Mouse (Mus musculus): ENCODE data around the gene Fth1. TPM values are rescaled to one million over a fixed set of nuclear protein-coding genes. Genes with fewer than 3 reads are reported as not detected.

The Fth1 gene
- polyA plus RNA-seq, 1 experiment from 2014 or later, result 1,859 TPM

DNA sequence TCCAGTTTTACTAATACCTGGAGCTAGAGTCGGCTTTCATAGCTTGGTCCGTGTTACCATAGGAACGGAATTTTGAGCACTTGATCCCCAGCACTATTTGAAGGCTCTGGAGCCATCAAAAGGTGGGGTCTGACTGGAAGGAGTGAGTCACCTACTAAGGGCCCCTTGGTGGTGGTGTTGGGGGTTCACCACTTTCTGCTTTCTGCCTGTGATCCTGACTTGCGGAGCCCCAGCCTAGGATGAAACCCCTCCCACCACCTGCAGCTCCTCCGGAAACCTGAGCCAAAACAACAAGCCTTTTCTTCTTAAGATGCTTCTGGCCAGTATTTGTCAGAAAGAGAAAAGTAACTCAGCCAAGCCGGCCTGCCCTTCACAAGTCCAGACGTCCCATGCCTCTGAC lies 40.6 kb upstream of the Fth1 start:
- 69% methylated on average over 7 of the region's 7 CpGs for WGBS
- Histone ChIP-seq H3K4me3 (ENCODE audit: control insufficient read depth in 1 of 2, insufficient read depth in 1 of 2, low read depth in 1 of 2, low read length in 2 of 2) (no peak overlapping the region), H3K36me3 (ENCODE audit: control insufficient read depth, insufficient read depth, low read length) (no peaks in the 10 kb centered on the region), H3K27me3 (ENCODE audit: control insufficient read depth, insufficient read depth, low read length) (no peaks in the 10 kb centered on the region), H3K27ac (replicated peaks in 1 of 2; ENCODE audit: control insufficient read depth in 1 of 2, insufficient read depth in 1 of 2, low read depth in 2 of 2, low read length in 2 of 2) (no peak overlapping the region), H3K9ac (ENCODE audit: low read length) (no peak overlapping the region), H3K4me2 (ENCODE audit: low read length) (no peak overlapping the region), H3K4me1 (ENCODE audit: control insufficient read depth in 2 of 2, insufficient read depth in 2 of 2, low read length in 2 of 2) (peaks cover 21 to 28% of the 10 kb centered on the region in 2 experiments), H3K9me3 (ENCODE audit: control insufficient read depth, low read length) (no peaks in the 10 kb centered on the region)
- no peak for ATAC-seq (ENCODE audit: insufficient number of reproducible peaks, insufficient read depth, low FRiP score, low read depth)

GRCm38 (mm10) chr19:9940903-9941302 lies 39.5 kb upstream of the Fth1 start:
- H3K9me3 ChIP-seq (ENCODE audit: control insufficient read depth, low read length), result no peaks in the 10 kb centered on the region
- H3K4me1 ChIP-seq (ENCODE audit: control insufficient read depth in 2 of 2, insufficient read depth in 2 of 2, low read length in 2 of 2), result peaks cover 21 to 28% of the 10 kb centered on the region in 2 experiments
- H3K27me3 ChIP-seq (ENCODE audit: control insufficient read depth, insufficient read depth, low read length), result no peaks in the 10 kb centered on the region
- H3K4me2 ChIP-seq (ENCODE audit: low read length), result no peak overlapping the region
- no peak overlapping the region for H3K9ac ChIP-seq (ENCODE audit: low read length)
- H3K36me3 ChIP-seq (ENCODE audit: control insufficient read depth, insufficient read depth, low read length), result no peaks in the 10 kb centered on the region
- no peak for ATAC-seq (ENCODE audit: insufficient number of reproducible peaks, insufficient read depth, low FRiP score, low read depth)
- no peak overlapping the region for H3K27ac ChIP-seq (replicated peaks in 1 of 2; ENCODE audit: control insufficient read depth in 1 of 2, insufficient read depth in 1 of 2, low read depth in 2 of 2, low read length in 2 of 2)
- no peak overlapping the region for H3K4me3 ChIP-seq (ENCODE audit: control insufficient read depth in 1 of 2, insufficient read depth in 1 of 2, low read depth in 1 of 2, low read length in 2 of 2)
- WGBS, result 53% methylated on average over 4 of the region's 4 CpGs

DNA sequence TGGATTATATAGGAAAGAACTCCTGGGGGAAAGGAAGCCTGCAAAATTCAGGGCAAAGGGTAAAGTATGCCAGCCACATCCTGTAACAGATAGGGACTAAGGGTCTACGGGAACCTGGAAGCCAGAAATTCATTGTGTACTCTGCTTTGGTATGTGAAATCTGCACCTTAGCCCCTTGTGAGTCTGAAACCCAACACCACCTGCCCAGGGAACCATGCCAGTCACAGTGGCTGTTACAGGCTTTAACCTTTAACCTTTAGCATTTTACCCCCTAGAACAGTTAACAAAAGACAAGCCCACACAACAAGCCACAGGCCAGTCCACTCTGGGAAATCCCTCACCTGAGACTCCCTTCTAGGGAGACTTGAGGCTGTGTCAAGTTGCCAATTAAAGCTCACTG lies 38.6 kb upstream of the Fth1 start:
- Histone ChIP-seq H3K4me1 (ENCODE audit: control insufficient read depth in 2 of 2, insufficient read depth in 2 of 2, low read length in 2 of 2) (peaks cover 25 to 28% of the 10 kb centered on the region in 2 experiments), H3K36me3 (ENCODE audit: control insufficient read depth, insufficient read depth, low read length) (no peaks in the 10 kb centered on the region), H3K27me3 (ENCODE audit: control insufficient read depth, insufficient read depth, low read length) (no peaks in the 10 kb centered on the region), H3K4me3 (ENCODE audit: control insufficient read depth in 1 of 2, insufficient read depth in 1 of 2, low read depth in 1 of 2, low read length in 2 of 2) (no peak overlapping the region), H3K9me3 (ENCODE audit: control insufficient read depth, low read length) (no peaks in the 10 kb centered on the region), H3K27ac (replicated peaks in 1 of 2; ENCODE audit: control insufficient read depth in 1 of 2, insufficient read depth in 1 of 2, low read depth in 2 of 2, low read length in 2 of 2) (no peak overlapping the region), H3K4me2 (ENCODE audit: low read length) (no peak overlapping the region), H3K9ac (ENCODE audit: low read length) (no peak overlapping the region)
- WGBS, result 67% methylated on average over 1 of the region's 1 CpGs
- no peak for ATAC-seq (ENCODE audit: insufficient number of reproducible peaks, insufficient read depth, low FRiP score, low read depth)

DNA sequence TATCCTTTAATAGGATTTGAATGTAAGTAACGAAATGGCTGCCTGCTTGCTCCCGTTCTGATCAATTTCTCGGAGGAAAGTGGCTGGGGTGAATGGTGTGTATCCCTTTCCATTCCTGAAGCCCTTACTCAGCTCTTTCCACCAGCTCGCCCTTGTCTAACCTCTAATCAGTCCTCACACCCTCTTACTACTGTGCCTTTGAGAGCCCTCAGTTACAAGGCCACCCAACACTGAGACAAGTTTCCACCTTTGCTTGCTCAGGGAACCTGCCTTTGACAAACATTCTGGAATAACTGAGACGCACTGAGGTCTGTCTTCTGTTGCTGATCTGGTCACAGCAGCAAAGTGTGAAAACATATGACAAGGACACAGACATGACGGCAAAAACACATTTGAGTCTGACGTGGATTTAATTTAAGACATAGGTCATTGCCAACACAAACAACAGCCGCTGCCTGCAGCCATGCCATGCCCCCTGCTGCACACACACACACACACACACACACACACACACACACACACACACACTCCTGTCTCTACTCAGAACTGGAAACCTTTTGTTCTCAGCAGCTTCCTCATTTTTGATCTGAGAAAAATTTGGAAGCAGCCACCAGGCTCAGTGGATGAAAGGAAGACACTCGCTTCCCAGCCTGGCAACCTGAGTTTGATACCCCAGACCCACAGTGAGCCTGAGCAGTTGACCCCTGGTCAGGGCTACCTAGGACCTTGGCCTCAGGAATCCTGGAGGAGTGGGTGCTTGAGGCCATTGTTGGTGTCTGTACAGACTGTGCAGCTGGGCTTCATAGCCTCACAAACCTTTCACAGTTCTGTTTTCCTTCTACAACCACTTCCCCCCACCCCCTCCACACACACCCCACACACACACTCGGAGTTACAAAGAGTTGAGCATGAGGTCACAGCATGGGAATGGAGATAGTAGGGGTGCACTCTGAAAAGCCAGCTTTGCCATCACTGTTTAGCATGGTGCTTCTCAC lies 37.6 kb upstream of the Fth1 start:
- no peaks in the 10 kb centered on the region for H3K9me3 ChIP-seq (ENCODE audit: control insufficient read depth, low read length)
- H3K9ac ChIP-seq (ENCODE audit: low read length), result peak overlapping the region; percentile 38; the same call in 1 of the 2 replicates
- H3K4me3 ChIP-seq (ENCODE audit: control insufficient read depth in 1 of 2, insufficient read depth in 1 of 2, low read depth in 1 of 2, low read length in 2 of 2), result no peak overlapping the region
- 32% methylated on average over 10 of the region's 10 CpGs for WGBS
- H3K4me2 ChIP-seq (ENCODE audit: low read length), result no peak overlapping the region
- ATAC-seq (ENCODE audit: insufficient number of reproducible peaks, insufficient read depth, low FRiP score, low read depth), result peak; percentile 45
- no peaks in the 10 kb centered on the region for H3K27me3 ChIP-seq (ENCODE audit: control insufficient read depth, insufficient read depth, low read length)
- peaks cover 24 to 28% of the 10 kb centered on the region in 2 experiments for H3K4me1 ChIP-seq (ENCODE audit: control insufficient read depth in 2 of 2, insufficient read depth in 2 of 2, low read length in 2 of 2)
- H3K27ac ChIP-seq (replicated peaks in 1 of 2; ENCODE audit: control insufficient read depth in 1 of 2, insufficient read depth in 1 of 2, low read depth in 2 of 2, low read length in 2 of 2), result peak overlapping the region; percentile 70 to 71
- no peaks in the 10 kb centered on the region for H3K36me3 ChIP-seq (ENCODE audit: control insufficient read depth, insufficient read depth, low read length)

DNA sequence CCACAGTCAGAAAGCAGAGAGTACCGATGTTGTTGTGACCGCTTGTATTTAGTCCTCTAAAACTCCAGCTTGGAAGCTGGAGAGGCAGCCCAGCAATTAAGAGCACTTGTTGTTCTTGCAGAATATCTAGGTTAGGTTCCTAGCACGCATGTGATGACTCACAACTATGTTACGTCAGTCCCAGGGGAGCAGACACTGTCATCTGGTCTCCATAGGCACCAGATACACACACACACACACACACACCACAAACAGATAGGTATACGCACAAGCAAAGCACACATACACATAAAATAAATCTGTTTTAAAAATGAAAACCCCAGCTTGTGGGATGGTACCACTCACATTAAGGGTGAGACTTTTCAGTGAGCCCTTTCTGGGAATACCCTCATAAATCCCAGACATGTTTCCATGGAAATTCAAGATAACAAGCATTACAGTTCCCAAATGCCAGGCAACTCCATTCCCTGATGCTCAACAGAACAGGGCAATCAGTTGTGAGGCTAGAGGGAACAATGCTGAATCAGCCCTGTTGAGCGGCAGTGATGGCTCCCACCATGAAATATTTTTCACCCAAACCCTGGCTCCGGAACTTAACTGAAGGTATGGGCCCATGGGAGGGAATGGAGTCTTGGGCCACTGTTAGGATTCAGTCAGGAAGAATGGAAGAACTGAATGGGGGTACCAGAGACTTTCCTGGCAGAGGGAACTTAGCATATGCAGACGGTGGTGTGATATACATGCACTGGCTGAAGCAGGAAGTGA lies 34.4 kb upstream of the Fth1 start:
- no peaks in the 10 kb centered on the region for H3K36me3 ChIP-seq (ENCODE audit: control insufficient read depth, insufficient read depth, low read length)
- WGBS, result 65% methylated on average over 8 of the region's 8 CpGs
- 0 out of 2 replicates have a peak, but pooled peaks cover 4% of the 10 kb centered on the region for H3K9me3 ChIP-seq (ENCODE audit: control insufficient read depth, low read length)
- H3K4me2 ChIP-seq (ENCODE audit: low read length), result no peak overlapping the region
- no peak overlapping the region for H3K4me3 ChIP-seq (ENCODE audit: control insufficient read depth in 1 of 2, insufficient read depth in 1 of 2, low read depth in 1 of 2, low read length in 2 of 2)
- H3K9ac ChIP-seq (ENCODE audit: low read length), result no peak overlapping the region
- peaks cover 18 to 22% of the 10 kb centered on the region in 2 experiments for H3K4me1 ChIP-seq (ENCODE audit: control insufficient read depth in 2 of 2, insufficient read depth in 2 of 2, low read length in 2 of 2)
- no peak for ATAC-seq (ENCODE audit: insufficient number of reproducible peaks, insufficient read depth, low FRiP score, low read depth)
- peak overlapping the region in 1 of 2 experiments; percentile 75; a peak in 3 of 4 replicates for H3K27ac ChIP-seq (replicated peaks in 1 of 2; ENCODE audit: control insufficient read depth in 1 of 2, insufficient read depth in 1 of 2, low read depth in 2 of 2, low read length in 2 of 2)
- H3K27me3 ChIP-seq (ENCODE audit: control insufficient read depth, insufficient read depth, low read length), result no peaks in the 10 kb centered on the region

- Histone ChIP-seq H3K9me3 (ENCODE audit: control insufficient read depth, low read length) (0 out of 2 replicates have a peak, but pooled peaks cover 4% of the 10 kb centered on the region), H3K27ac (replicated peaks in 1 of 2; ENCODE audit: control insufficient read depth in 1 of 2, insufficient read depth in 1 of 2, low read depth in 2 of 2, low read length in 2 of 2) (0 out of 4 replicates have a peak overlapping the region, but pooled peaks of 1 of the 2 experiments have one; percentile 8), H3K4me1 (ENCODE audit: control insufficient read depth in 2 of 2, insufficient read depth in 2 of 2, low read length in 2 of 2) (peaks cover 17 to 19% of the 10 kb centered on the region in 2 experiments), H3K4me3 (ENCODE audit: control insufficient read depth in 1 of 2, insufficient read depth in 1 of 2, low read depth in 1 of 2, low read length in 2 of 2) (no peak overlapping the region), H3K36me3 (ENCODE audit: control insufficient read depth, insufficient read depth, low read length) (no peaks in the 10 kb centered on the region), H3K27me3 (ENCODE audit: control insufficient read depth, insufficient read depth, low read length) (no peaks in the 10 kb centered on the region), H3K4me2 (ENCODE audit: low read length) (no peak overlapping the region), H3K9ac (ENCODE audit: low read length) (no peak overlapping the region)
- WGBS, result 60% methylated on average over 3 of the region's 3 CpGs
- no peak for ATAC-seq (ENCODE audit: insufficient number of reproducible peaks, insufficient read depth, low FRiP score, low read depth)
Observed at GRCm38 (mm10) chr19:9946986-9947385, 33.4 kb upstream of the Fth1 start.

- peaks cover 5 to 13% of the 10 kb centered on the region in 2 experiments for H3K4me1 ChIP-seq (ENCODE audit: control insufficient read depth in 2 of 2, insufficient read depth in 2 of 2, low read length in 2 of 2)
- no peak overlapping the region for H3K4me2 ChIP-seq (ENCODE audit: low read length)
- H3K27ac ChIP-seq (replicated peaks in 1 of 2; ENCODE audit: control insufficient read depth in 1 of 2, insufficient read depth in 1 of 2, low read depth in 2 of 2, low read length in 2 of 2), result no peak overlapping the region
- H3K36me3 ChIP-seq (ENCODE audit: control insufficient read depth, insufficient read depth, low read length), result no peaks in the 10 kb centered on the region
- H3K9ac ChIP-seq (ENCODE audit: low read length), result no peak overlapping the region
- 66% methylated on average over 3 of the region's 3 CpGs for WGBS
- H3K4me3 ChIP-seq (ENCODE audit: control insufficient read depth in 1 of 2, insufficient read depth in 1 of 2, low read depth in 1 of 2, low read length in 2 of 2), result no peak overlapping the region
- 0 out of 2 replicates have a peak, but pooled peaks cover 4% of the 10 kb centered on the region for H3K9me3 ChIP-seq (ENCODE audit: control insufficient read depth, low read length)
- no peaks in the 10 kb centered on the region for H3K27me3 ChIP-seq (ENCODE audit: control insufficient read depth, insufficient read depth, low read length)
- no peak for ATAC-seq (ENCODE audit: insufficient number of reproducible peaks, insufficient read depth, low FRiP score, low read depth)
Observed at GRCm38 (mm10) chr19:9952390-9952789, 28.0 kb upstream of the Fth1 start.

All from heart, embryonic 14.5 days (tissue).